Mouse (Mus musculus): Measurements from ENCODE around the gene Cyfip2.

DNA sequence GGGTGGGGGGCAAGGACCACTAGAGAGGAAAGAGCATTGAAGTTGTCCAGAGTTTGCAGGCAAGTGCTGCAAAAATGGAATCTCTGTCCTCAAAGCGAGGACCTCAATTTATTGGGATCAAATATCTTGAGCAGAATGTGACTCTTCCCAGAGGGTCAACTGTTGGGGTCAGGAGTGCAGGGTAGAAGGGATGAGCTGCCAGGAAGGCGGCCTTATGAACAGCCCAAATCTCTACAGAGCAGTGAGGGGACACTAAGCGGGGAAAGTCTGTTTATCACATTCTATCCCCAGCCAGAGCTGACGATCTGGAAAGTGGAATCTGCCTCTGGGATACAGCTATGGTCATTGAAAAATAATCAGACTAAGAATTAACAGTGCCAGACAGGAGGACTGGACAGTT lies 118.5 kb downstream of the Cyfip2 start:
- TF ChIP-seq CTCF (IDR thresholded peaks at IDR 0.05; ENCODE audit: low read depth) (no peak), EP300 (IDR thresholded peaks at IDR 0.05; ENCODE audit: low read depth) (no peak)
